Mouse (Mus musculus) adipocyte (in vitro differentiated cells): ENCODE measurements around the gene Atp1b1.

Source experiments
- DNase-seq: peaks from one replicate; pipeline ENCODE4 v3.0.0-alpha.2; 2016; ENCODE audit warnings: low spot score

The Atp1b1 gene

GRCm38 (mm10) chr1:164395131-164395780 is 62.9 kb downstream of the Atp1b1 start:
- no peak for DNase-seq

- no peak for DNase-seq
Measured at GRCm38 (mm10) chr1:164392176-164392575, 66.0 kb downstream of the Atp1b1 start.

- DNase-seq = no peak
Measured at GRCm38 (mm10) chr1:164389743-164390142, 68.4 kb downstream of the Atp1b1 start.
